Mouse (Mus musculus) liver, postnatal 0 days (tissue): ENCODE data around the gene Hhat.

Experiments used
- CTCF ChIP-seq: sonication (generic); IDR thresholded peaks from 2 replicates; pipeline ENCODE4 v1.5.1; 2016; ENCODE audit warnings: antibody characterized with exemption, low read depth
- EP300 ChIP-seq: IDR thresholded peaks from 2 replicates; pipeline ENCODE4 v1.6.1; 2016; ENCODE audit warnings: antibody characterized with exemption, low read depth, mild to moderate bottlenecking

- TF ChIP-seq CTCF = no peak
- no peak for TF ChIP-seq EP300
These were observed 15.8 kb downstream of the Hhat start for GRCm38 (mm10) chr1:192755246-192755645.
